In the genomic region with DNA sequence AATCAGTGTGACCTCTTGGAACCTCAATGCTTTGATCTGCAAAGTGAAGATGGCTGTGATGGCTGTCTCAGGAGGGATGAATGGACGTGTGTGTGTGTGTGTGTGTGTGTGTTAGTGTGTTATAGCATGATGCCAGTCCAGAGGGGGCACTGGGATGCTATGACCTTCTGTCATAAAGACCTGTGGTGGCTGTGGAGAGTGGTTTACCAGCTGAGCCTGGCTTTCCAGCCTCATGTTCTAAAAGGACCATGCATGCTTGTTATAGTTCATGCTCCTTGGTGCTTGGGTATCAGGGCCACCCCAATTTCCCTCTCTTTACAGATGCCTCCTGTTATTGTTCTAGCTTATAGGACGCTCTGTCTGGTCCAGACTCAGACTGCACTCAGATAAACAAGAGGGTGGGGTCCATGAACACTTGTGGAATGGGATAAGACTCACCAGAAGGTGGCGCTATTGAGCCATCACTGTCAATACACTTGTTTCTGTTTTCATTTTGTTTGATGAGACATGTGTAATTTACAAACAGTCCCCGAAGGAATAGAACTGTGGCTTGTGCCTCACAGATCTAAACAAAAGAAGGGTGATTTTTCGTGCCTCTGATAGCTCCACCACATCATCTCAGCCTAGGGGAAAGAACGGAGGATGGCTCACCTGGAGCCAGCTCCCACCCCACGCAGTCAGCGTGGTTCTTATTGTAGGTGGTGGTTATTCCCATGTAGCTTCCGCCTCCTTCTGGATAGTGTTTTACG, we compare ENCODE assay signal across 8 mouse cellular contexts.
DNase-seq lines count a peak whose midpoint lies in the region; ATAC-seq lines count a peak whose summit lies in the region.
"Had no signal": no experiment of that assay in that cellular context is flagged by ENCODE, and none has a peak within 500 bp of the region (broad histone marks: within the 10 kb centered on the region; RNA-seq: fewer than 3 reads in every experiment).

No protein-coding gene starts in this region.

- intact Hi-C loops in left cerebral cortex, postnatal 4 days (cut with DNase I) = no loop called here

- no peaks in the 10 kb centered on the region for H3K9me3 ChIP-seq in midbrain, embryonic 14.5 days (ENCODE audit: control insufficient read depth, low read length)
- H3K9me3 ChIP-seq in midbrain, embryonic 13.5 days = no peaks in the 10 kb centered on the region
- H3K9me3 ChIP-seq: heart, embryonic 15.5 days had no signal

- no peaks in the 10 kb centered on the region for H3K36me3 ChIP-seq in midbrain, embryonic 14.5 days (ENCODE audit: control insufficient read depth, insufficient read depth, low read length)
- H3K36me3 ChIP-seq in midbrain, embryonic 13.5 days = no peaks in the 10 kb centered on the region
- H3K36me3 ChIP-seq: heart, embryonic 15.5 days had no signal

- no peak overlapping the region for H3K9ac ChIP-seq in midbrain, embryonic 14.5 days (replicated peaks; ENCODE audit: low read length)
- no peak overlapping the region for H3K9ac ChIP-seq in midbrain, embryonic 13.5 days (replicated peaks)
- H3K9ac ChIP-seq: heart, embryonic 15.5 days had no signal

- no peak for ATAC-seq in midbrain, embryonic 14.5 days (ENCODE audit: low FRiP score, low TSS enrichment)
- no peak for ATAC-seq in midbrain, embryonic 13.5 days

- no peaks in the 10 kb centered on the region for H3K27me3 ChIP-seq in midbrain, embryonic 14.5 days (ENCODE audit: control insufficient read depth, insufficient read depth, low read length)
- H3K27me3 ChIP-seq in midbrain, embryonic 13.5 days = no peaks in the 10 kb centered on the region
- H3K27me3 ChIP-seq: heart, embryonic 15.5 days had no signal

- H3K4me1 ChIP-seq in midbrain, embryonic 14.5 days (ENCODE audit: control insufficient read depth, insufficient read depth, low read length) = no peaks in the 10 kb centered on the region
- no peaks in the 10 kb centered on the region for H3K4me1 ChIP-seq in midbrain, embryonic 13.5 days (replicated peaks)
- H3K4me1 ChIP-seq: heart, embryonic 15.5 days had no signal

- H3K27ac ChIP-seq in midbrain, embryonic 14.5 days (replicated peaks; ENCODE audit: low read depth, low read length) = no peak overlapping the region
- no peak overlapping the region for H3K27ac ChIP-seq in midbrain, embryonic 13.5 days
- H3K27ac ChIP-seq: heart, embryonic 15.5 days had no signal

- WGBS in midbrain, embryonic 14.5 days = 56% methylated on average over 10 of the region's 10 CpGs
- 60% methylated on average over 10 of the region's 10 CpGs for WGBS in midbrain, embryonic 13.5 days

- H3K4me3 ChIP-seq in midbrain, embryonic 14.5 days (replicated peaks; ENCODE audit: low read depth, low read length) = no peak overlapping the region
- no peak overlapping the region for H3K4me3 ChIP-seq in midbrain, embryonic 13.5 days (replicated peaks)
- H3K4me3 ChIP-seq: heart, embryonic 15.5 days had no signal

- H3K4me2 ChIP-seq in midbrain, embryonic 14.5 days (ENCODE audit: low read length) = no peak overlapping the region
- no peak overlapping the region for H3K4me2 ChIP-seq in midbrain, embryonic 13.5 days (replicated peaks)
- H3K4me2 ChIP-seq: heart, embryonic 15.5 days had no signal

- peak; percentile 84 for DNase-seq in midbrain, embryonic 14.5 days
- DNase-seq in adipocyte (ENCODE audit: low spot score) = peak; percentile 14
- DNase-seq in embryo, embryonic 11 days = peak; percentile 78
- peak; percentile 73 for DNase-seq in hindlimb bud, embryonic 11.5 days (ENCODE audit: extremely low spot score, low read depth, low spot score)
- peak; percentile 71 for DNase-seq in left cerebral cortex, postnatal 4 days
- DNase-seq in right cerebral cortex, adult 18-20 months = peak; percentile 39

Comparison
In these comparisons a context has a peak if more than half of its experiments do, and no peak if none do; other contexts are left out.
1. DNase-seq: peak in every context shown above with its lines; median percentile 84 in midbrain, embryonic 14.5 days; 78 in embryo, embryonic 11 days; 73 in hindlimb bud, embryonic 11.5 days; 71 in left cerebral cortex, postnatal 4 days; 39 in right cerebral cortex, adult 18-20 months; 14 in adipocyte.